Mouse (Mus musculus): ENCODE data around the gene Nt5c.
"Not testable (repeated sequence)": the region's sequence is repeated elsewhere in the genome, so short reads cannot be mapped to it uniquely, and the experiment has no call there.

The Nt5c gene

DNA sequence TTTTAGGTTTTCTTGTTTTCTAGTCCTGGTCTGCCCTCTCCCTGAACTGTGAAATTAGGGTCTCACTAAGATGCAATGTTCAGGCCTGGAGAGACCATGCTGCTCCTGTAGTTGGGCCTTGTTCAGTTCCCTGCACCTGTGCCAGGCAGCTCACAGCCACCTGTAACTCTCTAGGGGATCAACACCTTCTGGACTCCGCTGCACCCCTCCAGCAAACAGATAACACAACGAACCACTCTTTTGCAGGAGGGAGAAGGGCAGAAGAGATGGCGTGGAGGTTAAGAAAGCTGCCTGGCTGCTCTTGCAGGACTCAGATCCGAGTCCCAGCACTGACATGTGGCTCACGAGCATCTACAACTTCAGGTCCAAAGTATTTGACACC, 18.8 kb upstream of the Nt5c start:
- in situ Hi-C loops (cut with MboI): no loop called here

DNA sequence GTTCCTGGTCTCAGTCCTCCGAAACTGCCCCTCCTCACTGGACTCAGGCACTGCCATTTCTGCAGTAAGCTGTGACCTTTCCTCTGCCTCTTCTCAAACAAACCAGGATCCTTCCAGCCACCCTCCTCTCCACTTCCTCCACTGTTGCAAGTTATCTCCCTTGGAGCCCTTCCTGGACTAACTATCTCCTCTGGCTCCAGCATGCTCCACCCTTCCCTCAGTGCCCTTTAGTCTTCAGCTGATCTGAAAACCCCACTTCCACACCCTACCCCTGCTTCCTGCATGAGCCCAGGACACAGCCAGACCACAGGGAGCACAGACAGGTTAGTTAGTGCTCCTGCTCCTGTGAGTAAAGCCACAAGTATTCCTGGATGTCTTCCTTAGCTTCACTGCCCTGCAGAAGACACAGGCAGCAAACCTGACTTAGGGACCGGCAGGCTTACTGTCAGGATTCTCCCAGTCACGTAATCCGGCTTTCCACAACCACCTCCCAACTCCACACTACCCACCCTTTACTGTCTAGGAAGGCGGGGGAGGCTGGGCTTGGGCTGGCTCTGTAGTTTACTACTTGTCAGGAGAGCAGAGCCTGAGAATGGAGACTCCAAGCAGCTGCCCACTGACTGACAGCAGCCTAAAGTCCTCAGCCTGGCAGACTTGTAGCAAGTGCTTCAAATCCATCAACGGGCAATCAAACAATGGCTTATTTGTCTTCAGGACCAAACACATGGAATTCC, 18.3 kb upstream of the Nt5c start:
- in situ Hi-C loops (cut with MboI): no loop called here

DNA sequence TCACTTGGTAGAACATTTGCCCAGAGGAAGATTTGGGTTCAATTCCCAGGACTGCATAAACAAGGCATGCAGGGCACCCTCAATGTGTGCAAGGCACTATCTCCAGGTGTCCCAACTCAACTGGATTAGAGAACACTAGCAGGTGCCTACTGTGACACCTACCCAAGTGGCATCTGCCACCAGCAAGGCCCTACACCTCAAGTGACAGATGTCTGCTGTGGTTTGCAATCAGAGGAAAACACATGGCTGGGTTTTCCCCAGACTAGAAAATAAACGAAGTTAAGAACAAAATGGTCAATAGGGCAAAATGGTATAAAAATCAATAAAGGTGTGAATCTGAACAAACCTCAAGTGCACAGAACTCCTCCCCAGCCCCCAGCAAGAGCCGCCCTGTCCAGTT, 16.4 kb upstream of the Nt5c start:
- in situ Hi-C loops (cut with MboI): no loop called here

DNA sequence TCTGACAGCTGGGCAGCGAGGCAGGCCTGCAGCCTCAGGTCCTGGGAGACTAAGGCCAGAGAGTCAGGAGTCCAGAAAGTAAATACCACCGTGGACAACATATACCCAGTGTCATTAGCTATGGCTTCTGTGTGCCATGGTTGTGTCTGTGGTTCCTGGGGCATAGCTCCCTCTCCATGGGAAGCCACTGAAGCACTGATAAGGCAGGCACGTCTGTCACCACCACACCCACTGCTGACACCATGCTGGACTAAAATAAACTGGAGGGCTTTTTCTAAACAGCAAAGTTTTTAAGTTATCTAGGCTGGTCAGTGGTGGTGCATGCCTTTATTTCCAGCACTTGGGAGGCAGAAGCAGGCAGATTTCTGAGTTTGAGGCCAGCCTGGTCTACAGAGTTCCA, 14.9 kb upstream of the Nt5c start:
- in situ Hi-C loops (cut with MboI): no loop called here

DNA sequence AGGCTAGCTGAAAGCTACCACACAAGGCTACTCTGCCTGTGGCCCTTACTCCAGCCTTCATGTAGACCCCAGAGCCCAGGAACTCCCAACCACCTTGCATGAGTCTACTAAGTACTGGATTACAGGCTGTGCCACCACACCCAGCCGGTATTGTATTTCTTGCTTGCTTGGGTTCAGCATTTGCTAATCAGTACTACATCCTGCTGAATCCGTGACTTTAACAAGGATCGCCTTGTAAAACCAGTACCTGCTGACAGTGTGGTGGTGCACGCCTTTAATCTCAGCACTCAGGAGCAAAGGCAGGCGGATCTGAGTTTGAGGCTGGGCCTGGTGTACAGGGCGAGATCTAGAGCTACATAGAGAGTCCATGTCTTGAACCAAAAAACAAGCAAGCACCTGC, 11.0 kb upstream of the Nt5c start:
- in situ Hi-C loops (cut with MboI): no loop called here

DNA sequence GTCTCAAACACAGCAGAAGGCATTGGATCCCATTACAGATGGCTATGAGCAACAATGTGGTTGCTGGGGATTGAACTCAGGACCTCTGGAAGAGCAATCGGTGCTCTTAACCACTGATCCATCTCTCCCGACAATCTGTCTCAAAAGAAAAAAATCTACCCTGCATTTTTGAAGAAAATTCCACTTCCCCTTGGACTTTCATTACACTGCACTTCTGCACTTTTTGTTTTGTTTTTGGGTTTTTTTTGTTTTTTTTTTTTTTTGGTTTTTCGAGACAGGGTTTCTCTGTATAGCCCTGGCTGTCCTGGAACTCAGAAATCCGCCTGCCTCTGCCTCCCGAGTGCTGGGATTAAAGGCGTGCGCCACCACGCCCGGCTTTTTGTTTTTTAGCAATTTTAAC, 4.9 kb upstream of the Nt5c start:
- in situ Hi-C loops (cut with MboI): not testable (repeated sequence)

DNA sequence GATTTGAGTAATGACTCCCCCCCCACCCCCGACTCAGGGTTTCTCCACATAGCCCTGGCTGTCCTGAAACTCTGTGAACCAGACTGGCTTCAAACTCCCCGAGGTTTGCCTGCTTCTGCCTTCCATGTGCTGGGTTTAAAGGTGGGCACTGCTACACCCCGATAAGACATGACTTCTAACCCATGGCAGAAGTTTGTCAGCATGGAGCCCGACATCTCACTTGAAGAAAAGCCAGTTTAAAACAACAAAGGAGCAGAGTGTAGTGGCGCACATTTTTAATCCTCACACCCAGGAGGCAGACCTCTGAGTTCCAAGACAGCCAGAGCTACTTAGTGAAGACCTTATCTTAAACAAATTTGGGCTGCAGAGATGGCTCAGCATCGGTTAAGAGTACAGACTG, 725 bp upstream of the Nt5c start:
- in situ Hi-C loops (cut with MboI): no loop called here

DNA sequence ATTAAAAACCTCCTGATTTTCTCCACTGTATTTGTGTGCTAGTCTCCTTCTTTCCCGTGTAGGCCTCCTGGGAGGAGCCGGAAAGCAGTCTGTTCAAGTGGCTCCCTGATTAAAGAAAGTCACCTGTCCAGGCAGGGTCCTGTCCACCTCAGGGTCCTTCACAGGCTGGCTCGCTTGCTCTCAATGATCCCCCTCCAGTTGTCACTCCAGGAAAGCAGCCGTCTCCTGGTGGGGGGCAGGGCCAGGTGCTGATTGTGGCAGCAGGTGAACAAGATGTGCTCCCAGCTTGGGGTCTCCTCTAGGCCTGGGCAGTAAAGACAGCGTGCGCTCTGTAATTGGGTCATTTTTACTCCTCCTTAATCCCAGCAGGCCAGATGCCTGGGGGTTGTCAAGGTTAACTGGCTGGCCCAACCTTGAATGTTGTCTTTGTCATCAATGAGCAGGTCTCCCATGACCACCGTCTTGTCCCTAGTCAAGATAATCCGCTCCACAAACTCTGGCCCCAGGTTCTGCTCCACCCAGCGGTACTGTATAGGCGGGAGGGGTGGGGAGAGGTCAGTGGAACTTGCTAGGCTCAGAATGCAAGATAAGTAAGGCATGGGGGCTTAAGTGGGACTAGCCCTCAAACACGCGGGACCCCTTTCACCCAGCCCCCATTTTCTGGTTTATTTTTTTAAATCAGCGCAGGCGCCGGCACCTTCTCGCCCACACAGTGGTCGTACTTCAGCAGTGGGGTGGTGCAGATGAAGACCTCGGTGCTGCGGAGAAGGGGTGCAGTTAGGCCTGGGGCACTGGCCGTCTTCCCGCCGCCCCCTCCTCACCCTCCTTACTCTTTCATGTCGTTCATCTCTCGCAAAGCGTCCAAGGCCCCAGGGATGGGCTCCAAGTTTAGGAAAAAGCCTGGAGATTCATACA, 964 bp downstream of the Nt5c start:
- in situ Hi-C loops (cut with MboI): no loop called here

DNA sequence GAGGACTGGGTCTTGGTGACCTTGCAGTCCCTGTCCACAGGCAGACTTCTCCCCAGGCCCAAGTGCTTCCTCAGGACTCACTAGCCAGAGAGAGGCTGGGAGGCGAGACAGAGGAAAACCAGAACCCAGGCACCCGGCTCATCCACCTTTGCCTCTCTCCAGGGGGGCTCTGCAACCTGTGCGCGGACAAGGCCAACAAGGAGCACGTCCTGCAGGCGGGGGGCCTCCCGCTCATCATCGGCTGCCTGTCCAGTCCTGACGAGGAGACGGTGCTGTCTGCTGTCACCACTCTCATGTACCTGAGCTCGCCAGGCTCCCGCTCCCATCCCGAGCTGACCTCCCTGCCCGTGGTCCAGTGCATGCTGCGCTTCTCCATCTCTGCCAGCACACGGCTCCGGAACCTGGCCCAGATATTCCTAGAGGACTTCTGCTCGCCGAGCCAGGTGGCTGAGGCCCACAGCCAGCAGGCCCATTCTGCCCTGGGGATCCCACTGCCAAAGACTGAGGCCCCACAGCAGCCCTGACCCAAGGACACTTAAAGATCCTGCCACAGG, 3.0 kb downstream of the Nt5c start:
- in situ Hi-C loops (cut with MboI): loop anchor here (10.0 kb wide), 2 partner anchors 226 to 326 kb away; partner anchors contain the start of genes Caskin2 and Tsen54

DNA sequence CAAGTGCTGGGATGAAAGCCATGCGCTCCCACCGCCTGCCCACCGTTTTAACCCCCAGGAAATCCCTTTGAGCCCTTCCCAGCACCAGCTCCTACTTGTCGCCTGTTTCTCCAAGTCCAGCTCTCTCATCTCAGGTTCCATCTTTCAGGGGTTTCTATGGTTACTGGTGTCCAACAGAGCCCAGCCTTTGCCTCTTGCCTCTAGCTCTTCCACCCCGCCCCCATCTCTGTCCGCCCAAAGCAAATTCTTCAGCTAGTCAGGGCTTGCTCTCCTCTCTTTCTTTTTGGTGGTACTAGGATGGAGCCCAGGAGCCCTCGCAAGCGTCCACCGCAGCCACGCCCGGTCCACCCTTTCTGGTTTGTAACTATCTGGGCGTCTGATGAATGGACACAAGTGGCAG, 6.5 kb downstream of the Nt5c start:
- in situ Hi-C loops (cut with MboI): loop anchor here (10.0 kb wide), 2 partner anchors 230 to 330 kb away; partner anchors contain the start of genes Caskin2 and Tsen54

DNA sequence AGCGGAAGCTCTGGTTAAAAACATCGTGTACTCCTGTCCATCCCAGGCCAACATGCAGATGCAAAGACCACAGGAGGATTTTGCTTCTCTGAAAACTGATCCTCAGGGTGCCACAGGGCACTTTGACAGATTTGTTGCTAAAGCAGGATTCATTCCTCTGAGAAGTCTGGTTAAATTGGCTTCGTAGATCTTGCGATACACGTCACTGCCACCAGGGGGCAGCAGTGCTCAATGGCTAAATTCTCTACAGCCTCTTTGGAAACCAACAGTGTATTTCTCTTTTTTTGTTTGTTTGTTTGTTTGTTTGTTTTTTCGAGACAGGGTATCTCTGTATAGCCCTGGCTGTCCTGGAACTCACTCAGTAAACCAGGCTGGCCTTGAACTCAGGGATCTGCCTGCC, 7.9 kb downstream of the Nt5c start:
- in situ Hi-C loops (cut with MboI): loop anchor here (10.0 kb wide), 2 partner anchors 231 to 331 kb away; partner anchors contain the start of genes Caskin2 and Tsen54

DNA sequence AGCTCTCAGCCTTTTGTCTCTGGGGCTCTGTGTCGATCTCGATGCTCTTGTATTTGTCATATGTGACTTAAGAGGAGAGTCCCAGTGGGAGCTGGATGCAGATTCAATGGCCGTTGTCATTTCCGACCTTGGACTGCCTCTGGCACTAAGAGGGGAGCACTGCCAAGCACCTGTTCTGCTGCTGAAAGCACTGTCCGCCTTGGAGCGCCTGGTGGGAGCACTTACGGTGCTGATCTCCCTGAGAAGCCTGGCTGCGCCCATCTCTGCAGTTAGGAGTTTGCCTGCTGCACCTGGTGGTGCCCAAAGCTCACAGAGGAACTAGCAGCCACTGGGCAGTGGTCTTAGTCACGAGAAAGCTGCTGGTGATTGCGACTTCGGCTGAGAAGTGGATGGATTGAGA, 8.4 kb downstream of the Nt5c start:
- in situ Hi-C loops (cut with MboI): loop anchor here (10.0 kb wide), 2 partner anchors 232 to 332 kb away; partner anchors contain the start of genes Caskin2 and Tsen54

DNA sequence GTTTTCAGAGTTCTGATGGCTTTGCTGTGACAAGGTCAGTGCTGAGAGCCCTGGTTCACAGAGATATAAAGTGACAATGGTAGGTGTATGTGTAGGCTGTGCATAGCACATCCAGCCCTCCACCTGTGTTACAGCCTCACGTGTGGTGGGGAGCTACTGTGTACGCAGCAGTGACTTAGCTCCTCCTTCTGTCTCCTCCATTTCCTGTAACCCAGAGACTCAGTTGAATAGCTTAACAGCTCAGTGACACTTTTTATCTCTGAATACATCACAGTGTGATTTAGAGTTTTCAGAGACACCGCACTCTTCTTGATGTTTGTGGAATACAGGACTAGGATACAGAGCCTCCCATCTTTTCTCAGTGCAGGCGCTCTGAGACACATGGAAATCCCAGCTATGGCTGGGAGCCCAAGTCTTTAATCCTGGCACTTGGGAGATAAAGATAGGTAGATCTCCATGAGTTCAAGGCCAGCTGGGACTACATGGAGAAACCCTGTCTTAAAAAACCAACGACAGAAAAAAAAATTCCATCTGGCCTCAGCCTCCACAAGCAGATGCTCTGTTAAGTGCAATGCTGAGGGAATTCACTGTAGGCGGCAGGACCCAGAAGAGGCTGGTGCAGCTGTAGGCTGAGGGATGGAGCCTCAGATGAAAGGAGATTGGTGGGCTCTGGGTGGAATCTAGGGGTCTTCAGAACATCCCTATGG, 10.0 kb downstream of the Nt5c start:
- in situ Hi-C loops (cut with MboI): loop anchor here (10.0 kb wide), 2 partner anchors 233 to 333 kb away; partner anchors contain the start of genes Caskin2 and Tsen54

DNA sequence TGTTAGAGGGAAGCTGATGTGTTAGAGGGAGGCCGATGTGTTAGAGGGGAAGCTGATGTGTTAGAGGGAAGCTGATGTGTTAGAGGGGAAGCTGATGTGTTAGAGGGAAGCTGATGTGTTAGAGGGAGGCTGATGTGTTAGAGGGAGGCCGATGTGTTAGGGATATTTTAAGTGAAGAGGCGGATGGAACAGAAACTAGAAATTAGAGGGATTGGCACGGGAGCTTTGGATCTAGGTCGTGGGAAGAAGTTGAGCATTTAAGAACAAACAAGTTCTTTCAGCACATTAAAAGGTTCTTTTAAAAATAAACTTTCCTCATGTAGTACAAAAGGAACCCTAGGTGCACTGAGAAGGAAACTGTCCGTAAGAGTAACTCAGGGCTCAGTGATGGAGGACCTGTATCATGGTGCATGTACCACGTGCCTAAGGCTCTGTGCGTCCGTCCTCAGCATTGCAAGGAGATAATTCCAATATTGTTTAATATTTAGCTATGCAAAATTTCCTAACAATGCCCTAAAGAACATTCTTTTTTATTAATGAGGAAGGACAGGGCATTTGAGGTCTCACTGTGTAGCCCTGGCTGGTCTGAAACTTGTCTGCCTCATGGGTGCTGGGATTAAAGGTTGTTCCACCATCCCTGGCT, 13.2 kb downstream of the Nt5c start:
- in situ Hi-C loops (cut with MboI): no loop called here

DNA sequence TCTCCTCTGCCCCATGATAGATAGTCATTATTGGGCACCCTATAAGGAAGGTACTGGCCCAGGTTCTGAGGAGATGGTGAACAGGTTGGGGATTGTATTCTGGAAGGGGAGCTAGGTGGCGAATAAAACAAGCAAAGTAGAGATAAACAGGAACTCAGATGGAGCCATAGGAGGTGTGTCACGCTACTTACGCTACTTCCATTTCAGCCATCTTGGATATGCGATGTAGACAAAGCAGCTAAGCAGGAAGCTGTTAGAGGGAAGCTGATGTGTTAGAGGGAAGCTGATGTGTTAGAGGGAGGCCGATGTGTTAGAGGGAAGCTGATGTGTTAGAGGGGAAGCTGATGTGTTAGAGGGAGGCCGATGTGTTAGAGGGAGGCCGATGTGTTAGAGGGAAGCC, 14.3 kb downstream of the Nt5c start:
- in situ Hi-C loops (cut with MboI): not testable (repeated sequence)

DNA sequence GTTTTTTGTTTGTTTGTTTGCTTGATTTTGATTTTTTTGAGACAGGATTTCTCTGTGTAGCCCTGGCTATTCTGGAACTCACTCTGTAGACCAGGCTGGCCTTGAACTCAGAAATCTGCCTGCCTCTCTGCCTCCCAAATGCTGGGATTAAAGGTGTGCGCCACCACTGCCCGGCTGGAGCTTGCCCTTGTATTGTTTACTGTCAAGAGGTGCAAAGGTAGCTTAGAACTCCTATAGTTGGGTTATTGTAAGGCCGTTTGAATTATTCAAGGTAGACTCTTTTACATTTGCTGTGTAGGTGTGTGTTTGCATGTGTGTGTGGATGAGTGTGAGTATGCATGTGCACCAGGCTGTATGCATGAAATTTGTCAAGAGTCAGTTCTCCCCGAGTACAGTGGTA, 15.0 kb downstream of the Nt5c start:
- in situ Hi-C loops (cut with MboI): not testable (repeated sequence)

DNA sequence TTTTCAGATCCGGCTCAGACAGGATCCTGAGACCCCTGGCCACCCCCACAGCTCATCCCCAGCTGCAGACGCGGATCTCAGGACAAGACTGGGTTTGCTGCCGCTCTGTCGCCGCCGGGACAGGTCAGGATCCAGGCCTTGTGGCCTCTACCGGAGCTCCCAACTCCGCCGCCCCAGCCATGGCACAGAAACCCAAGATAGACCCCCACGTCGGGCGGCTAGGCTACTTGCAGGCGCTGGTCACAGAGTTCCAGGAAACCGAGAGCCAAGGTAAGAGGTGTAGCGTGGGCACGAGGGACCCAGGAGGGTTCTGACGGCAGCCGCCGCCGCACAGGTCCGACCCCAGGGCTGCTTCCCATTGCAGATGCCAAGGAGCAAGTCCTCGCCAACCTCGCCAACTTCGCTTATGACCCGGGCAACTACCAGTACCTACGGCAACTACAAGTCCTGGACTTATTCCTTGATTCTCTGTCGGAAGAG, 15.9 kb downstream of the Nt5c start:
- in situ Hi-C loops (cut with MboI): no loop called here

DNA sequence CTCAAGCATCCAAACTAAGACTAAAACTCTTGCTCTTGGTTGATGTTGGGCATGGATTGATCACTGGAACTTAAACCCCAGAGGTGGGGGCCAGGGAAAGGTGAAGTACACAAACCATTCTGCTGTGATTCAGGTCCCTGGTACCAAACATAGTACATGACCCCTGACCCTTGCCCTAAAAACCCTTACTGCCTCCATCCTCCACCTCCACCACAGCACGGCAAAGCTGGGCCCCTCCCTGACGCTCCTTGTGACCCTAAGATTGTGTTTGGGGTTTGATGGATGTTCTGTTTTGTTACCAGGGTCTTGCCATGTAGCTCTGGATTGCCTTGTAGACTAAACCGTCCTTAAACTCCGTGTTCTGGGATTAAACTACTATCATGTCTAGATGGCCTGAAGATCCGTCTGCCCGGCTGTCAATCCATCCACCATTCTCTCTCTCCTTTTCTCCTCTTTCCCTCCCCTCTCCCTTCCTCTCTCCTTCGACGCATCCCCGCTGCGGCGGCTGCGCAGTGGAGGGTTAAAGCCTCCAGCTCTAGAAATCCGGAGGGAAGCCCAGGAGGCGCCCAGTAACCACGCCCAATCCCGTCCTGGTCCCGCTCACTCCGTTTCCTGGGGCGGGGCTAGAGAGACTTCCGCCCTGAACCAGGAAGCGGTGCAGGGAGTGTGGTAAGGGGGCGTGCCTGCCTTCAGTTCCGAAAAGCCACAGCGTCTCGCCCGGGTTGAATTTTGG, 16.5 kb downstream of the Nt5c start, which contains the start of gene Armc7:
Gene Armc7, plus strand, starts transcription at position 643 of the 733 bp plus-strand sequence.
- in situ Hi-C loops (cut with MboI): no loop called here

DNA sequence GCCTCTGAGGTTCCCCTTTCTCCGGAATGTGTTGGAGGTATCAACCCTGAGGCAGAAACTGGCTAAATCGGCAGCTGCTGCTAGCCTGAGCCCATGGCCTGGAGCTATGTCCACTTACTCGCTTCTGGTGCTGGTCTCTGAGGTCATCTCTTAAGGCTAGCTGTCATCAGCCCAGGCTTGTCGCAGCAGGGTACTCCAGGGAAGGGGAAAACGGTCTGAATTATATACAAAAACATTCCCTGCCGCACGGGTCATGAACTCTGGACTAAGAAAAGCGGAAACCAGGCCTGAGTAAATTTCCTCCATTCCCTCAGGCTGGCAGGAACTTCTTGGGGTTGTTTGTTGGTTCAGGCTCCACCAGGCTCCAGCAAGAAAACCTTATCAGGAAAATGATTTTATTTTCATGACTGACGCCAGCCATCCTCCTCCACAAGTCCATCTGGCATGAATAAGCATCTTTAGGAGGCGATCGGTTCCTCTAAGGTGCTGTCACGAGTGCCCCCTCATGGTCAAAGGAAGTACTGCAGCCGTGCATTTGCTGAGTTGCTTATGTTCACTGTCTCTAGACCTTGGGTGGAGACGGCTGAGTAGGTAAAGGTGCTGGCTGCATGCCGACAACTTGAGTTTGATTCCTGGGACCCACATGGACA, 17.9 kb downstream of the Nt5c start:
- in situ Hi-C loops (cut with MboI): no loop called here

DNA sequence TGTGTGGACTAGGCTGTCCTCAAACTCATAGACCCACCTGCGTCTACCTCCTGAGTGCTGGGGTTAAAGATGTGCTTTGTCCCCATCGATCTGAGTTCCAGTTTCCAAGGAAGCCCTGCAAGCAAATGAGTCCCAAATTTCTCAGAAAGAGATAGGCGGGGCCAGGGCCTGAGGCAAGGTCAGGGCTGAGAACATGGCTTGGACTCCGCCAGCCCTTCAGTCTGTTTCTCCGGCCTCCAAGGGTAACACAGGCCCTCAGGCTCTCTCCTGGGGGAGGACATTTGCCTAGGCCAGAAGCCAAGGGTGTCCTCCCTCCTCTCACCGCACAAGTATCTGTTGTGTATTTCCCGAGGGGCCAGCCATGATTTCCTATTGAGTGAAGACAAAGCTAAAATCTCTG, 19.5 kb downstream of the Nt5c start:
- in situ Hi-C loops (cut with MboI): no loop called here
